Mouse (Mus musculus) kidney, adult 18-20 months (tissue): ENCODE measurements around the gene Cacybp.

ENCODE experiments used
- DNase-seq: peaks from one replicate; pipeline ENCODE4 v3.0.0; 2021

Cacybp gene

GRCm38 (mm10) chr1:160212703-160213669, at the start of gene Cacybp:
TSS of gene Cacybp (minus strand) at chr1:160212875.
- DNase-seq, result peak; percentile 100

- no peak for DNase-seq
These were observed 49.7 kb upstream of the Cacybp start for GRCm38 (mm10) chr1:160262415-160262814.

GRCm38 (mm10) chr1:160261849-160262248, 49.2 kb upstream of the Cacybp start:
- no peak for DNase-seq

GRCm38 (mm10) chr1:160260605-160261004, 47.9 kb upstream of the Cacybp start:
- no peak for DNase-seq

GRCm38 (mm10) chr1:160259884-160260283, 47.2 kb upstream of the Cacybp start:
- DNase-seq, result peak; percentile 29

GRCm38 (mm10) chr1:160253108-160253507, 40.4 kb upstream of the Cacybp start:
- no peak for DNase-seq

- no peak for DNase-seq
These were observed 38.8 kb upstream of the Cacybp start for GRCm38 (mm10) chr1:160251388-160252007.

- DNase-seq, result no peak
These were observed 38.1 kb upstream of the Cacybp start for GRCm38 (mm10) chr1:160250782-160251181.

GRCm38 (mm10) chr1:160249786-160250185, 37.1 kb upstream of the Cacybp start:
- no peak for DNase-seq

GRCm38 (mm10) chr1:160247473-160247872, 34.8 kb upstream of the Cacybp start:
- no peak for DNase-seq

GRCm38 (mm10) chr1:160246844-160247243, 34.2 kb upstream of the Cacybp start:
- DNase-seq, result no peak

- no peak for DNase-seq
These were observed 33.3 kb upstream of the Cacybp start for GRCm38 (mm10) chr1:160245954-160246353.

- DNase-seq, result no peak
These were observed 32.0 kb upstream of the Cacybp start for GRCm38 (mm10) chr1:160244689-160245088.

GRCm38 (mm10) chr1:160240091-160240490, 27.4 kb upstream of the Cacybp start:
- no peak for DNase-seq

- no peak for DNase-seq
These were observed 26.3 kb upstream of the Cacybp start for GRCm38 (mm10) chr1:160238852-160239443.

- DNase-seq, result no peak
These were observed 25.3 kb upstream of the Cacybp start for GRCm38 (mm10) chr1:160237981-160238380.

- DNase-seq, result no peak
These were observed 21.2 kb upstream of the Cacybp start for GRCm38 (mm10) chr1:160233921-160234320.

GRCm38 (mm10) chr1:160232113-160232512, 19.4 kb upstream of the Cacybp start:
- no peak for DNase-seq

- DNase-seq, result no peak
These were observed 18.3 kb upstream of the Cacybp start for GRCm38 (mm10) chr1:160231013-160231412.

- no peak for DNase-seq
These were observed 15.2 kb upstream of the Cacybp start for GRCm38 (mm10) chr1:160227850-160228249.

- DNase-seq, result no peak
These were observed 14.5 kb upstream of the Cacybp start for GRCm38 (mm10) chr1:160227196-160227595.

- DNase-seq, result no peak
These were observed 11.4 kb upstream of the Cacybp start for GRCm38 (mm10) chr1:160224093-160224492.

- no peak for DNase-seq
These were observed 5.2 kb upstream of the Cacybp start for GRCm38 (mm10) chr1:160217898-160218297.

- DNase-seq, result no peak
These were observed 1.5 kb upstream of the Cacybp start for GRCm38 (mm10) chr1:160214171-160214570.
